Mouse (Mus musculus) embryo, embryonic 11 days (tissue): ENCODE data around the gene Dnal4.

Experiments used
- DNase-seq: peaks from one replicate; pipeline ENCODE4 v3.0.0-alpha.2; 2015

Gene Dnal4

GRCm38 (mm10) chr15:79728731-79729388 is 48.8 kb downstream of the Dnal4 start:
- DNase-seq = no peak

- no peak for DNase-seq
Observed at GRCm38 (mm10) chr15:79728311-79728710, 49.3 kb downstream of the Dnal4 start.

- no peak for DNase-seq
Observed at GRCm38 (mm10) chr15:79727840-79728239, 49.8 kb downstream of the Dnal4 start.

- DNase-seq = no peak
Observed at GRCm38 (mm10) chr15:79725190-79725789, 52.4 kb downstream of the Dnal4 start.

GRCm38 (mm10) chr15:79723439-79723838 is 54.2 kb downstream of the Dnal4 start:
- peak; percentile 49 for DNase-seq

GRCm38 (mm10) chr15:79720796-79721195 is 56.9 kb downstream of the Dnal4 start:
- no peak for DNase-seq

- DNase-seq = no peak
Observed at GRCm38 (mm10) chr15:79720267-79720666, 57.4 kb downstream of the Dnal4 start.

- no peak for DNase-seq
Observed at GRCm38 (mm10) chr15:79716710-79717109, 60.9 kb downstream of the Dnal4 start.

GRCm38 (mm10) chr15:79715646-79716045 is 62.0 kb downstream of the Dnal4 start:
- DNase-seq = no peak
